Mouse (Mus musculus) neural tube, embryonic 12.5 days (tissue): Measurements from ENCODE around the gene Miox. TPM values are rescaled to one million over a fixed set of nuclear protein-coding genes. Genes with fewer than 3 reads are reported as not detected.

Source experiments
- ATAC-seq: fragments of 200-750 bp; cut with Nextera tagmentation; 2 replicates; pipeline ENCODE4 v1.8.0; 2017; ENCODE audit warnings: low read depth, mild to moderate bottlenecking, moderate TSS enrichment, moderate library complexity; ENCODE audit not compliant: low FRiP score
- H3K27ac ChIP-seq: fragments of 300-500 bp; sonication (generic); 2 replicates; pipeline ENCODE4 v1.5.1; 2016
- H3K27me3 ChIP-seq: fragments of 300-500 bp; sonication (generic); replicated peaks from 2 replicates; pipeline ENCODE4 v1.6.1; 2016; ENCODE audit warnings: mild to moderate bottlenecking
- H3K36me3 ChIP-seq: fragments of 300-500 bp; sonication (generic); 2 replicates; pipeline ENCODE4 v1.6.1; 2016; ENCODE audit warnings: mild to moderate bottlenecking
- H3K4me1 ChIP-seq: fragments of 300-500 bp; sonication (generic); 2 replicates; pipeline ENCODE4 v1.6.1; 2016
- H3K4me2 ChIP-seq: fragments of 300-500 bp; sonication (generic); replicated peaks from 2 replicates; pipeline ENCODE4 v1.6.1; 2016; ENCODE audit warnings: mild to moderate bottlenecking
- H3K4me3 ChIP-seq: fragments of 300-500 bp; sonication (generic); 2 replicates; pipeline ENCODE4 v1.5.1; 2016
- H3K9ac ChIP-seq: fragments of 300-500 bp; sonication (generic); 2 replicates; pipeline ENCODE4 v1.6.1; 2016; ENCODE audit warnings: mild to moderate bottlenecking
- H3K9me3 ChIP-seq: fragments of 300-500 bp; sonication (generic); 2 replicates; pipeline ENCODE4 v1.6.1; 2016; ENCODE audit warnings: mild to moderate bottlenecking
- WGBS: fragments of 180-500 bp; shearing (Covaris S2); methylation state at CpG from one replicate; pipeline ENCODE4 v1.1.7; 2016; 5-methylcytosine and 5-hydroxymethylcytosine counted together
- polyA plus RNA-seq: library from polyadenylated mRNA; unstranded; fragments of >200 nt; fragmentation: Nextera tagmentation; extraction: Ambion mirVana; gene quantifications from 2 replicates; pipeline ENCODE4 v1.2.1, GENCODE M21; 2016

Miox gene
- polyA plus RNA-seq, 1 experiment from 2014 or later = not detected

GRCm38 (mm10) chr15:89352795-89353194 is 18.6 kb downstream of the Miox start:
- peaks cover 39% of the 10 kb centered on the region for H3K36me3 ChIP-seq
- H3K4me1 ChIP-seq = peaks cover 19% of the 10 kb centered on the region
- no peak for ATAC-seq
- H3K27me3 ChIP-seq = no peaks in the 10 kb centered on the region
- no peak overlapping the region for H3K4me2 ChIP-seq
- 97% methylated on average over 12 of the region's 12 CpGs for WGBS
- no peaks in the 10 kb centered on the region for H3K9me3 ChIP-seq
- H3K4me3 ChIP-seq = no peak overlapping the region
- H3K27ac ChIP-seq = no peak overlapping the region
- H3K9ac ChIP-seq = no peak overlapping the region

DNA sequence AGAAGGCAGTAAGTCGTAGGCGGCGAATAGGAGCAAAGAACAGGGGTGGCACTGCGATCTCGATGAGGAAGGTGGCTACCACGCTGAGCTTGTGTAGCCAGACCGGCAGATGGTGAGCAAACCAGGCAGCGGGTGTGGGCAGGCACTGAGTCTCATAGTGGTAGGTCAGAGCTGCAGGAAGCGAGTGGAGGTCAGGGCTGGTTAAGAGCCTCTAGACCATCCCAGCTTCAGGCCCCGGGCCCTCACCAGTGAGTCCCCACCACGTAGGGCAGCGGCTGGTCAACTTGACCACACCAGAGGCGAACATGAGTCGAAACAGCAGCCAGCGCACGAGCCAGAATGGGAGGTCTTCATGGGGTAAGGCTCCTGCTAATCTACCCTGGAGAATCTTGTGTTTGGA is 19.6 kb downstream of the Miox start:
- 94% methylated on average over 16 of the region's 16 CpGs for WGBS
- peaks cover 19% of the 10 kb centered on the region for H3K4me1 ChIP-seq
- H3K4me2 ChIP-seq = peak overlapping the region; percentile 79
- H3K27ac ChIP-seq = no peak overlapping the region
- no peaks in the 10 kb centered on the region for H3K9me3 ChIP-seq
- H3K36me3 ChIP-seq = peaks cover 43% of the 10 kb centered on the region
- H3K4me3 ChIP-seq = 0 out of 2 replicates have a peak overlapping the region, but pooled peaks have one; percentile 78
- no peaks in the 10 kb centered on the region for H3K27me3 ChIP-seq
- no peak overlapping the region for H3K9ac ChIP-seq
- ATAC-seq = no peak

- Histone ChIP-seq H3K4me2 (peak overlapping the region; percentile 79), H3K4me3 (peak overlapping the region; percentile 78), H3K36me3 (peaks cover 43% of the 10 kb centered on the region), H3K9ac (peak overlapping the region; percentile 80), H3K27me3 (no peaks in the 10 kb centered on the region), H3K9me3 (no peaks in the 10 kb centered on the region), H3K4me1 (peaks cover 19% of the 10 kb centered on the region), H3K27ac (no peak overlapping the region)
- ATAC-seq = no peak
- 88% methylated on average over 7 of the region's 7 CpGs for WGBS
Observed at GRCm38 (mm10) chr15:89354455-89354854, 20.3 kb downstream of the Miox start.

GRCm38 (mm10) chr15:89355241-89356187 is 21.3 kb downstream of the Miox start, which contains the start of the genes Lmf2 and Ncaph2:
TSS of gene Lmf2 (minus strand) at chr15:89355659.
TSS of gene Ncaph2 (plus strand) at chr15:89355719.
- Histone ChIP-seq H3K9ac (peak within 1 kb of the TSS; percentile 80), H3K27me3 (no peaks in the 10 kb centered on the region), H3K4me1 (peaks cover 19% of the 10 kb centered on the region), H3K27ac (peak within 1 kb of the TSS; percentile 57), H3K4me3 (peak within 1 kb of the TSS; percentile 78), H3K4me2 (peak within 1 kb of the TSS; percentile 79), H3K9me3 (no peaks in the 10 kb centered on the region), H3K36me3 (peaks cover 41% of the 10 kb centered on the region)
- WGBS = under 1% methylated on average over 64 of the region's 64 CpGs
- ATAC-seq = peak; percentile 92

DNA sequence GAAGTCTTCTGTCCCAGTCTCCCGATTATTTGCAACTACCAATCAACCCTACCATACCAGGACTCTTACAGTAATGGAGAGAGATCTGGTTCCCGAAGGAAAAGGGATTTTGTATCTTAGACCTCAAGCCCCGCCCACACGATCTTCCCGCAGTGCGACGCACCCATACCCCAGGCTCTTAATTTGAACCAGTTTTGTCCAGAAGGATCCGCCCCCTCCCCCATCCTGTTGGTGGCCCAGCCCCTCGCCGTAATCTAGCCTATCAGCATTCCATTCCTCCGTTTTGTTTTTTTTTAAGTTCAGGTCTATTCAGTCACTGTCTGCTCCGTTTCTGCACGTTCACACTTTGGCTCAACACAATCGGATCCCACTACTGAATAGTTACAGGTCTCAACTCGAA is 22.2 kb downstream of the Miox start:
- WGBS = under 1% methylated on average over 15 of the region's 15 CpGs
- H3K9ac ChIP-seq = peak overlapping the region; percentile 80
- no peaks in the 10 kb centered on the region for H3K27me3 ChIP-seq
- peak overlapping the region; percentile 79 for H3K4me2 ChIP-seq
- peak overlapping the region; percentile 78 for H3K4me3 ChIP-seq
- peaks cover 19% of the 10 kb centered on the region for H3K4me1 ChIP-seq
- H3K36me3 ChIP-seq = peaks cover 44% of the 10 kb centered on the region
- no peak overlapping the region for H3K27ac ChIP-seq
- no peaks in the 10 kb centered on the region for H3K9me3 ChIP-seq
- ATAC-seq = peak; percentile 61

DNA sequence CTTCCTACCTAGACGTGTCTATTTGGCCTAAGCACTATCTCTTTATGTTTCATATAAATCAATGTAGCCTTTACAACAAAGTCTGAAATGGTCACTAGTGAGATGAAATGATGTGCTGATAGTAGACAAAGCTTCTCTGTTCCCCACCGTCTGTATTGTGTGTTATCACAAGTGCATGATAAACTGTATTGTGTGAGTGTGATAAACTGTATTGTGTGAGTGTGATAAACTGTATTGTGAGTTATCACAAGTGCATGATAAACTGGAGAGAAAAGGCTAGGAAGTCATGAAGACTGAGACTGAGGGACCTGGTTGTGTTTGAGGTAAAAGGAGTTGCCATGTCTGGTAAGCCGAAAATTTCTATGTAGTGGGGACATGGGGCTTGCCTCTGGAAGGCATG is 24.6 kb downstream of the Miox start:
- no peaks in the 10 kb centered on the region for H3K27me3 ChIP-seq
- peaks cover 42% of the 10 kb centered on the region for H3K36me3 ChIP-seq
- H3K4me2 ChIP-seq = no peak overlapping the region
- 92% methylated on average over 3 of the region's 3 CpGs for WGBS
- H3K9me3 ChIP-seq = no peaks in the 10 kb centered on the region
- no peak overlapping the region for H3K4me3 ChIP-seq
- H3K4me1 ChIP-seq = peaks cover 19% of the 10 kb centered on the region
- no peak overlapping the region for H3K27ac ChIP-seq
- no peak overlapping the region for H3K9ac ChIP-seq
- no peak for ATAC-seq

- Histone ChIP-seq H3K4me2 (no peak overlapping the region), H3K4me3 (no peak overlapping the region), H3K9me3 (no peaks in the 10 kb centered on the region), H3K36me3 (peaks cover 81% of the 10 kb centered on the region), H3K9ac (no peak overlapping the region), H3K27ac (no peak overlapping the region), H3K27me3 (no peaks in the 10 kb centered on the region), H3K4me1 (no peaks in the 10 kb centered on the region)
- WGBS = 96% methylated on average over 7 of the region's 7 CpGs
- ATAC-seq = no peak
Observed at GRCm38 (mm10) chr15:89363051-89363450, 28.9 kb downstream of the Miox start.

DNA sequence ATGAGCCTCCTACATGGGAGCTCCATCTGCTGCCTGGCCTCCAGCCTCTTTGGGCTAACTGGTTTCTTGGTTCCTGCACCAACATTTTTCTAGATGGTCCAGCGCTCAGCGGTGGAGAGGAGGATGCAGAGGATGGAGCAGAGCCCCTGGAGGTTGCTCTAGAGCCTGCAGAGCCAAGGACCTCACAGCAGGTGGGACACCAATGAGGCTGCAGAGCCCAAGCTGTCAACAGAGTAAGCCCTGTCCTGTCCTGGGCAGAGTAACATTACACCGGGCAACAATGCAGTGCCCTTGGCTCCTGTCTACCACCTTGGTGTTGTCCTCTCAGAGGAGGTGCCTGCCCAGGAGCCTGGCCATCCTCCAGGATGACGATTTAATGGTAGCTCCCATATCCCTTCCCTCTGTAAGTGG is 30.9 kb downstream of the Miox start:
- Histone ChIP-seq H3K9ac (no peak overlapping the region), H3K36me3 (peaks cover 98% of the 10 kb centered on the region), H3K27me3 (no peaks in the 10 kb centered on the region), H3K4me1 (no peaks in the 10 kb centered on the region), H3K27ac (no peak overlapping the region), H3K4me2 (no peak overlapping the region), H3K4me3 (no peak overlapping the region), H3K9me3 (no peaks in the 10 kb centered on the region)
- 97% methylated on average over 4 of the region's 4 CpGs for WGBS
- no peak for ATAC-seq

- no peak for ATAC-seq
- H3K36me3 ChIP-seq = peaks cover 56% of the 10 kb centered on the region
- H3K4me1 ChIP-seq = peaks cover 13% of the 10 kb centered on the region
- H3K4me2 ChIP-seq = no peak overlapping the region
- no peak overlapping the region; the same call in 1 of the 2 replicates for H3K9ac ChIP-seq
- no peak overlapping the region; the same call in 1 of the 2 replicates for H3K4me3 ChIP-seq
- H3K27ac ChIP-seq = no peak overlapping the region
- WGBS = 90% methylated on average over 13 of the region's 13 CpGs
- H3K9me3 ChIP-seq = no peaks in the 10 kb centered on the region
- peaks cover 14% of the 10 kb centered on the region for H3K27me3 ChIP-seq
Observed at GRCm38 (mm10) chr15:89372068-89372467, 37.9 kb downstream of the Miox start.

GRCm38 (mm10) chr15:89372536-89372935 is 38.3 kb downstream of the Miox start:
- no peaks in the 10 kb centered on the region for H3K9me3 ChIP-seq

GRCm38 (mm10) chr15:89373027-89373761 is 39.0 kb downstream of the Miox start:
- Histone ChIP-seq H3K4me2 (peak overlapping the region; percentile 82), H3K4me3 (peak overlapping the region; percentile 65), H3K9me3 (no peaks in the 10 kb centered on the region), H3K36me3 (peaks cover 45% of the 10 kb centered on the region), H3K27ac (peak overlapping the region; percentile 82; the same call in 1 of the 2 replicates), H3K9ac (peak overlapping the region; percentile 76), H3K4me1 (peaks cover 13% of the 10 kb centered on the region), H3K27me3 (peaks cover 25% of the 10 kb centered on the region)
- 1% methylated on average over 35 of the region's 35 CpGs for WGBS
- ATAC-seq = peak; percentile 79

More at GRCm38 (mm10) chr15:89372536-89372935, 38.3 kb downstream of the Miox start:
- no peak overlapping the region for H3K27ac ChIP-seq
- peaks cover 18% of the 10 kb centered on the region for H3K27me3 ChIP-seq
- no peak overlapping the region; the same call in 1 of the 2 replicates for H3K4me3 ChIP-seq
- peaks cover 51% of the 10 kb centered on the region for H3K36me3 ChIP-seq
- H3K4me2 ChIP-seq = peak overlapping the region; percentile 82
- H3K4me1 ChIP-seq = peaks cover 13% of the 10 kb centered on the region
- no peak for ATAC-seq
- WGBS = 84% methylated on average over 7 of the region's 7 CpGs
- H3K9ac ChIP-seq = no peak overlapping the region

GRCm38 (mm10) chr15:89373762-89374248 is 39.6 kb downstream of the Miox start, which contains the start of gene Sco2:
TSS of gene Sco2 (minus strand) at chr15:89373846.
- ATAC-seq = peak; percentile 80
- under 1% methylated on average over 42 of the region's 42 CpGs for WGBS
- Histone ChIP-seq H3K36me3 (peaks cover 39% of the 10 kb centered on the region), H3K4me1 (peaks cover 18% of the 10 kb centered on the region), H3K27ac (peak within 1 kb of the TSS; percentile 82; the same call in 1 of the 2 replicates), H3K4me3 (peak within 1 kb of the TSS; percentile 65), H3K4me2 (peak within 1 kb of the TSS; percentile 82), H3K27me3 (peaks cover 31% of the 10 kb centered on the region), H3K9ac (peak within 1 kb of the TSS; percentile 76), H3K9me3 (no peaks in the 10 kb centered on the region)
